In genomic region chr7:144908705-144909104, GRCm38 (mm10) we compare ENCODE assay signal across 13 mouse cellular contexts. TPM values are rescaled to one million over a fixed set of nuclear protein-coding genes. Genes with fewer than 3 reads are reported as not detected.
A peak's percentile ranks its signal among the peaks of the same experiment; 100 is the strongest.
DNase-seq lines count a peak whose midpoint lies in the region; ATAC-seq and TF ChIP-seq lines count a peak whose summit lies in the region.
"Had no signal": no experiment of that assay in that cellular context is flagged by ENCODE, and none has a peak within 500 bp of the region (broad histone marks: within the 10 kb centered on the region; RNA-seq: fewer than 3 reads in every experiment).

No protein-coding gene starts in this region.

- TF ChIP-seq EP300 in ES-Bruce4 (IDR thresholded peaks at IDR 0.05; ENCODE audit: insufficient read depth, low read depth, low read length), result no peak

- no peak overlapping the region for H3K4me3 ChIP-seq in forebrain, embryonic 13.5 days
- no peak overlapping the region for H3K4me3 ChIP-seq in forebrain, embryonic 12.5 days (replicated peaks)
- peak overlapping the region; percentile 57 for H3K4me3 ChIP-seq in ES-Bruce4 (ENCODE audit: low read depth, low read length)
- H3K4me3 ChIP-seq in forebrain, postnatal 0 days (ENCODE audit: low read depth, low read length), result no peak overlapping the region

- H3K36me3 ChIP-seq in forebrain, embryonic 13.5 days (ENCODE audit: poor library complexity, severe bottlenecking), result no peaks in the 10 kb centered on the region
- no peaks in the 10 kb centered on the region for H3K36me3 ChIP-seq in forebrain, embryonic 12.5 days (replicated peaks)
- no peaks in the 10 kb centered on the region for H3K36me3 ChIP-seq in ES-Bruce4 (ENCODE audit: control insufficient read depth, insufficient read depth, low read length, poor library complexity, severe bottlenecking)
- H3K36me3 ChIP-seq in forebrain, postnatal 0 days (ENCODE audit: insufficient read depth), result no peaks in the 10 kb centered on the region

- no peaks in the 10 kb centered on the region for H3K9me3 ChIP-seq in forebrain, embryonic 13.5 days (replicated peaks)
- H3K9me3 ChIP-seq in forebrain, embryonic 12.5 days, result 0 out of 2 replicates have a peak, but pooled peaks cover 4% of the 10 kb centered on the region
- no peaks in the 10 kb centered on the region for H3K9me3 ChIP-seq in ES-Bruce4 (replicated peaks; ENCODE audit: control insufficient read depth, insufficient read depth, low read length, poor library complexity, severe bottlenecking)
- no peaks in the 10 kb centered on the region for H3K9me3 ChIP-seq in forebrain, postnatal 0 days (ENCODE audit: low read length)

- DNase-seq in left cerebral cortex, adult 18-20 months (ENCODE audit: low spot score in 2 of 2), result peak; percentile 23 to 38
- DNase-seq in left cerebral cortex, postnatal 36 days (ENCODE audit: low spot score in 2 of 2), result no peak
- DNase-seq in forebrain, postnatal 0 days, result peak; percentile 59
- no peak for DNase-seq in spleen, postnatal 14 days (ENCODE audit: low spot score in 2 of 2)
- no peak for DNase-seq in kidney, adult 11 months
- DNase-seq: kidney, adult 9 months; lung, adult 2 months had no signal

- H3K27me3 ChIP-seq in forebrain, embryonic 13.5 days, result peaks cover 7% of the 10 kb centered on the region; the same call in 1 of the 2 replicates
- H3K27me3 ChIP-seq in forebrain, embryonic 12.5 days, result peaks cover 8% of the 10 kb centered on the region; the same call in 1 of the 2 replicates
- no peaks in the 10 kb centered on the region for H3K27me3 ChIP-seq in ES-Bruce4 (ENCODE audit: control insufficient read depth, insufficient read depth, low read length, poor library complexity, severe bottlenecking)
- no peaks in the 10 kb centered on the region; the same call in 1 of the 2 replicates for H3K27me3 ChIP-seq in forebrain, postnatal 0 days (ENCODE audit: insufficient read depth, low read length)

- no peak overlapping the region for H3K27ac ChIP-seq in forebrain, embryonic 13.5 days
- H3K27ac ChIP-seq in forebrain, embryonic 12.5 days, result no peak overlapping the region
- no peak overlapping the region for H3K27ac ChIP-seq in ES-Bruce4 (ENCODE audit: insufficient read depth, low read length)
- H3K27ac ChIP-seq in forebrain, postnatal 0 days (ENCODE audit: low read depth, low read length), result no peak overlapping the region

- no peak overlapping the region for H3K9ac ChIP-seq in forebrain, embryonic 13.5 days
- no peak overlapping the region for H3K9ac ChIP-seq in forebrain, embryonic 12.5 days
- H3K9ac ChIP-seq in ES-Bruce4 (ENCODE audit: low read depth, poor library complexity, severe bottlenecking), result no peak overlapping the region
- H3K9ac ChIP-seq in forebrain, postnatal 0 days, result no peak overlapping the region

- ATAC-seq in forebrain, embryonic 13.5 days, result peak; percentile 60; the same call in 1 of the 2 replicates
- no peak for ATAC-seq in forebrain, embryonic 12.5 days (ENCODE audit: low FRiP score)
- peak; percentile 84 for ATAC-seq in forebrain, postnatal 0 days

- intact Hi-C loops in left cerebral cortex, postnatal 36 days (cut with DNase I), result no loop called here

- no peak overlapping the region for H3K4me2 ChIP-seq in forebrain, embryonic 13.5 days
- no peak overlapping the region for H3K4me2 ChIP-seq in forebrain, embryonic 12.5 days
- H3K4me2 ChIP-seq in forebrain, postnatal 0 days (ENCODE audit: low read depth), result peak overlapping the region; percentile 6

- H3K4me1 ChIP-seq in forebrain, embryonic 13.5 days, result peaks cover 7% of the 10 kb centered on the region; the same call in 1 of the 2 replicates
- H3K4me1 ChIP-seq in forebrain, embryonic 12.5 days, result no peaks in the 10 kb centered on the region
- H3K4me1 ChIP-seq in ES-Bruce4 (ENCODE audit: control insufficient read depth, insufficient read depth, low read length), result peaks cover 3% of the 10 kb centered on the region
- no peaks in the 10 kb centered on the region for H3K4me1 ChIP-seq in forebrain, postnatal 0 days (ENCODE audit: insufficient read depth)

- WGBS in forebrain, embryonic 13.5 days, result 42% methylated on average over 7 of the region's 7 CpGs
- 29% methylated on average over 7 of the region's 7 CpGs for WGBS in forebrain, embryonic 12.5 days
- whole genome bisulfite sequencing in forebrain, postnatal 0 days, result 30% methylated on average over 7 of the region's 7 CpGs

- no peak for TF ChIP-seq POLR2A in ES-Bruce4 (IDR thresholded peaks at IDR 0.05; ENCODE audit: insufficient read depth, low read length)

- TF ChIP-seq CTCF in ES-Bruce4 (IDR thresholded peaks at IDR 0.05; ENCODE audit: low read depth, low read length), result peak; percentile 21
- TF ChIP-seq CTCF in forebrain, postnatal 0 days (IDR thresholded peaks at IDR 0.05; ENCODE audit: low read depth), result peak; percentile 35

RNA-seq across cellular contexts. Expression of gene LTO1, which starts 6.2 kb away (rescaled TPM):
- 36.1 and 45.6 TPM in 2 replicates for polyA plus RNA-seq in forebrain, embryonic 13.5 days (2015; fragmentation: Nextera tagmentation; extraction: Ambion mirVana)
- polyA plus RNA-seq in forebrain, embryonic 12.5 days (2016; fragmentation: Nextera tagmentation; extraction: Ambion mirVana), result 32.6 and 34.0 TPM in 2 replicates
- total RNA-seq in left cerebral cortex, adult 18-20 months (2021), result 10 to 100 TPM; 27.0 to 27.2 TPM
- 10 to 100 TPM; 23.7 to 32.4 TPM for total RNA-seq in left cerebral cortex, postnatal 36 days (2021)
- 21.5 and 30.7 TPM in 2 replicates for polyA plus RNA-seq in ES-Bruce4 (2011; ENCODE audit: insufficient read depth, insufficient read length, low read depth, missing spikeins)
- 21.7 and 22.4 TPM in 2 replicates for total RNA-seq in forebrain, postnatal 0 days (2014; rRNA removed)
- polyA plus RNA-seq in forebrain, postnatal 0 days (2015; fragmentation: Nextera tagmentation; extraction: Ambion mirVana), result 16.4 and 17.6 TPM in 2 replicates

RNA-seq across cellular contexts. Expression of gene Fgf15, which starts 12.4 kb away (rescaled TPM):
- 48.2 and 63.2 TPM in 2 replicates for polyA plus RNA-seq in forebrain, embryonic 13.5 days (2015; fragmentation: Nextera tagmentation; extraction: Ambion mirVana)
- polyA plus RNA-seq in forebrain, embryonic 12.5 days (2016; fragmentation: Nextera tagmentation; extraction: Ambion mirVana), result 69.9 and 94.0 TPM in 2 replicates
- total RNA-seq in left cerebral cortex, adult 18-20 months (2021), result not detected
- not detected for total RNA-seq in left cerebral cortex, postnatal 36 days (2021)
- 3.1 and 3.3 TPM in 2 replicates for polyA plus RNA-seq in ES-Bruce4 (2011; ENCODE audit: insufficient read depth, insufficient read length, low read depth, missing spikeins)
- 2.5 and 4.0 TPM in 2 replicates for total RNA-seq in forebrain, postnatal 0 days (2014; rRNA removed)
- 5.0 and 6.1 TPM in 2 replicates for polyA plus RNA-seq in forebrain, postnatal 0 days (2015; fragmentation: Nextera tagmentation; extraction: Ambion mirVana)
- total RNA-seq: gastrocnemius, adult 18-20 months had no signal
- polyA plus RNA-seq: heart, postnatal 0 days; lung, adult 2 months; stomach, embryonic 14.5 days had no signal

RNA-seq across cellular contexts. Expression of gene Ccnd1, which starts 31.0 kb away (rescaled TPM):
- polyA plus RNA-seq in forebrain, embryonic 13.5 days (2015; fragmentation: Nextera tagmentation; extraction: Ambion mirVana), result 111 and 131 TPM in 2 replicates
- 214 and 257 TPM in 2 replicates for polyA plus RNA-seq in forebrain, embryonic 12.5 days (2016; fragmentation: Nextera tagmentation; extraction: Ambion mirVana)
- 10 to 100 TPM; 42.9 to 57.5 TPM for total RNA-seq in left cerebral cortex, adult 18-20 months (2021)
- 10 to 100 TPM; 41.8 to 55.4 TPM for total RNA-seq in left cerebral cortex, postnatal 36 days (2021)
- 36.3 and 36.5 TPM in 2 replicates for polyA plus RNA-seq in ES-Bruce4 (2011; ENCODE audit: insufficient read depth, insufficient read length, low read depth, missing spikeins)
- total RNA-seq in forebrain, postnatal 0 days (2014; rRNA removed), result 21.6 and 33.5 TPM in 2 replicates
- polyA plus RNA-seq in forebrain, postnatal 0 days (2015; fragmentation: Nextera tagmentation; extraction: Ambion mirVana), result 23.9 and 29.0 TPM in 2 replicates

Comparison
In these comparisons a context has a peak if more than half of its experiments do, and no peak if none do; other contexts are left out.
1. DNase-seq: peak in left cerebral cortex, adult 18-20 months (2 of 2) and forebrain, postnatal 0 days (single experiment); none in left cerebral cortex, postnatal 36 days (0 of 2), spleen, postnatal 14 days (0 of 2) and kidney, adult 11 months (single experiment).